Mouse (Mus musculus) right cerebral cortex, postnatal 36 days (tissue): Measurements from ENCODE around the gene Oca2.
A peak's percentile ranks its signal among the peaks of the same experiment; 100 is the strongest.

Experiments
- DNase-seq, 2 experiments: peaks; one replicate each; pipeline ENCODE4 v3.0.0; 2022; ENCODE audit warnings: low spot score in 2 of 2, mixed read lengths in 1 of 2

Oca2 gene

DNA sequence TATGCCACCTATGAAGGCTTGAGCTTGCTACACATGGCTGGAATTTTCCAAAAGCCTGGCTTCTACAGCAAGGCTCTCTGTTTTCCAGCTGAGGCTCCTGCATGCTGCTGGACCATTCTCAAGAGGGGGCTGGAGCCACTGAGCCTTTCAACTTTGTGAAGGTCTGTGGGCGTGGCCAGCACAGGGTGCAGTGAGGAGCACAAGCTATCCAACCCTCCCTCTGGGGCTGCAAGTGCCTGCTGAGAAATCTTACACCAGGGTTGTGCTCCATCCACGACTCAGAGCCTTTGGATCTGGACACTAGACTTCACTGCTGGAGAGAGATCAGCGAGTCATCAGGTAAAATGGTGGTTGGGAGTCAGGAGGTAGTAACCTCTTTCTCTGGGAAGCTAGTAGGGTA is at the start of gene Oca2:
Oca2 (plus strand) TSS at position 218 of the 400 bp plus-strand sequence.
- DNase-seq = no peak

DNA sequence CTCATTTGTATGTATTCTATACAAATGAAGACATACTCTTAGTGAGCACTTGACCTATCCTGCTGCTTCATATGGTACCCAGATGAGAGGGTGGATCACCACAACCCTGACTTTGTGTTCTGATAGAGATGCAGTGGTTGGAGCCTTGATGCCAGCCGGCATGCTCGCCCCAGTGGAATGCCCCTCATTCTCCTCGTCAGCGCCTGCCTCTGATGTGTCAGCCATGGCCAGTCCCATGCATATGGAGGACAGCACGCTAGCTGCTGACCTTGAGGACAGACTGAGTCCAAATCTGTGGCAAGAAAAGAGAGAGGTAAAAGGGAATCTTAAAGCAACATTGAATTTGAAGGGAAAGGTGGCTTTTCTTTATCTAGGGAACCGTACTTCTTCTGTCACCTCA is 48.5 kb upstream of the Oca2 start:
- no peak for DNase-seq

DNA sequence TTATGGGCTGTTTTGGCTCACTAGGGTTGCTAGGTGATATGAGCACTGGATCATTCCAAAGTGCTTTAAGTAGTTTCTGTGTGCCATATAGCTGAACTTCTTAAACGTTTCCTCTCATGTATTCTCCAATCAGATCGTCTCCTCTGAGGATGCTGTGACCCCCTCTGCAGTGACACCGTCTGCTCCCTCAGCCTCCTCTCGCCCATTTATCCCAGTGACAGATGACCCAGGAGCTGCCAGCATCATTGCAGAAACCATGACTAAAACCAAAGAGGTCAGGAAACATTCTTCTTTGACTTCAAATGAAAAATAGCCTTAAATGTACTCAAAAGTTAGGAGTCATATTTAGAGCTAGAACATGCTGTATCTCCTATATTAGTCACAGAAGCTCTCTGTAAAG is 47.9 kb upstream of the Oca2 start:
- DNase-seq = no peak

DNA sequence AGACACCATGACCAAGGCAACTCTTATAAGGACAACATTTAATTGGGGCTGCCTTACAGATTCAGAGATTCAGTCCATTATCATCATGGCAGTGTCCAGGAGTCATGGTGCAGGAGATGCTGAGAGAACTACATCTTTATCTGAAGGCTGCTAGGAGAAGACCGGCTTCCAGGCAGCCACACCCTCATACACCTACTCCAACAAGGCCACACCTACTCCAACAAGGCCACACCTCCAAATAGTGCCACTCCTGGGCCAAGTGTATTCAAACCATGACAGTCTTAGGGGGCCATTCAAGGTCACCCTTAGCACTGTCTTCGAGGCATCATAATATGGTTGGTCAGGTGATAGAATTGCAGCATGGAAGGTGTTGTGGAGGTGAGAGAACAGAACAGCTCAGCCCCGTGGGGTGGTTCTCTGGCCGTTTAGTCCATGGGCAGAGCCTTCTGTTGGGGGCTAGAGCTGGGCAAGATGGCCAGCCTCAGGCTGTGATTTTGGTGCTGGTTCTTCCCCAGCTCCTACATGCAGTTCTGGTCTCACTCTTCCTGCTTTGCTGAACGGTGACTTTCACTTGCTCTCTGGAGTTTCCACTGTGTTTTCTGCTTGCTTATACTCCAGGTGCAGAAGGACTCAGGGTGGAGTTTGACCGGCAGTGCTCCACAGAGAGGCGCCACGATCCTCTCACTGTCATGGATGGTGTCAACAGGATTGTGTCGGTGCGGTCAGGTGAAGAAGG is 37.9 kb upstream of the Oca2 start:
- no peak for DNase-seq

DNA sequence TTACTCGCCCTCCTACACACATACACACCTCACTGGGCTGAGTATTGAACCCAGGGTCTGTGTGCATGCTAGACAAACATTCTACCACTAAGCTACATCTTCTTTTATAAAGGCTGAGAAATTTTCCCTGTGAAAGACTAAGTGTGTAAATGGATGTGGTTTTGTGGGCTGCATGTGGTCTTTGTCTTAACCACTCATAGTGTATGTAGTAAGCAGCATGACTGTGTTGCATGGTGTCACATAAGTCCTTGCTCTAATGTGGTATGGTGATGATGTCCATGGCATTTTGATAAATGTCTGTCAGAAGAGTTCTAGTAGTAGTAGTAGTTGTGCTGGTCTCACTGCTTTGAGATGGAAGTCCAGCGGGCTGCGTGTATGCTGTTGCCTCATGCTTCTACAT is 36.7 kb upstream of the Oca2 start:
- no peak for DNase-seq

DNA sequence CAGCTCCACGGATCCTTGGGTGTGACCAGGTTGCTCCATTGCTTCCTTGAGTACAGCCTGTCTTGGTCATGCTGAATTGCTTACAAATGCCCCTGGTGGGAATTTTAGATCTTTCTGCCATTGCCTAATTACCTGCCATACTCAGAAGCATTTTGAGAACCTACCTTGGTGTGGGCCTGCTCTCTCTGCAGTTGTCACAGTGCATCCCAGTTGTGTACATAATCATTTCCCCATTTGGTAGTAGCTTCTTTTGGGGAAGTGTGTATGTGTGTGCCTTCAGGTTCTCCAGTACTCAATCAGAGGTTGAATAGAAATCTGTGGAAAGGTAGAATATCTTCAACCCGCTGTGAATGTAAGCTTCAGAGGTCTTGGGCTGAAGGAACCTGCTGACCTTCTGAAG is 36.3 kb upstream of the Oca2 start:
- no peak for DNase-seq

DNA sequence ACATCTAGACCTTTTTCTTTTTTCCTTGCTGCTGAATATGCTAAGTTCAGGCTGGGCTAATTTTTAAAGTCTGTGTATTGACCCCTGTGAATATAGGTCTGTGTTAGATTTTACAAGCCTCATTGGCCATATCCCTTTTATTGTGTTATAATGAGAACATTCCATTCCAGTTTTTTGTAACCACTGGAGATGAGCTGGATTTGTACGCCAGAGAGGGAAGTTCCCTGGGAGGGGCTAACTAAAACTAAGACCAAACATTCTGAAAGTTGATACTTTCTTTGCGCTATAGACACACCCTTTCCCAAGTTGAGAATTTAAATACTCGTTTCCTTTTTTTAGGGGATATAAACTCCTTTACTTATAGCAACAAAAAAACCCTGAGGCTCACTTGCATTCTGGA is 34.7 kb upstream of the Oca2 start:
- no peak for DNase-seq

DNA sequence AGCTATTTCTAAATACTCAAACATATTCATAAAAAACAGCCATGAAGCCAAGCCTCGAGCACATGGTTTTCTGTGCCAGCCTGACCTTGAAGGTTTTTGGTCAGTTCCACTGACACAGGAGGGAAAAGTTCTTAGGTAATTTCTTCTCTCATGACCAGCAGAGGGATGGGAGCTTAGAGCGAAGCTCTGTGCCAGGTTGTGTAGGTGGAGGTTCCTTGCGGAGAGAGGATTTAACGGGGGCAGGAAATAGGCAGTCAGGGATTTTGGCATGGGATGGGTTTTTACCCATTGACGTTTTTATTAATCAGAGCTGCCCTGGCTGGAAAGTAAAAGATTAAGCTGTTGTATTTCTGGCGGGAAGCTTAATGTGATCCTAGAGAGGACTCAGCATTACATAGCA is 18.7 kb upstream of the Oca2 start:
- DNase-seq = no peak

DNA sequence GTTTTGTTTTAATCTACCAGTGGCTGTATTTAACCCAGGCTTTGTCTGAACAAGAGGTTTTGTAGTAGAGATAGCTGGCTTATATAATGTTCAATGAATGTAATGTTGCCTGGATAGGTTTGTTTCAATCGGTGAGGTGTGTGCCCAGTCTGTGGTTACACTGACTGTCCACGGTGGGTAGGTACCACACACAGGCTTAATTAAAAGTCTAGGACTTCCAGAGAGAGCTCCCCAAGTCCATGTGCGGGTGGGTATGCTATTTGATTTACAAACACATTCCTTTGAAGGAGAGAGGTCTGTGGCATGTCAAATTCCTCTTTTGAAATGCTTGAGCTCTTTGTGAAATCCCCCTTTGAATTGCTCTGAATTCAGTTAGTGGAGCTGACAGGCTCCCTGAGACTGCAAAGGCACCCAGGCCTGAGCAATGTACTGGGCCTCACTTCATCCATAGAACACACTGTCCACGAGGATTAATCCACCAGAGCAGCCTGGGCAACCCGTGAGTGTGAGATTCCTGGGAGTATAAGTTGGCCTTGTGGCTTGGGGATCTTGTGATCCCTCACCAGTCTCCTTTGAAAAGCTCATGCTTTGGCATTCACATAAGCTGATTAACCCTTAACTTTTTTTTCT is 3.7 kb upstream of the Oca2 start:
- DNase-seq = no peak

DNA sequence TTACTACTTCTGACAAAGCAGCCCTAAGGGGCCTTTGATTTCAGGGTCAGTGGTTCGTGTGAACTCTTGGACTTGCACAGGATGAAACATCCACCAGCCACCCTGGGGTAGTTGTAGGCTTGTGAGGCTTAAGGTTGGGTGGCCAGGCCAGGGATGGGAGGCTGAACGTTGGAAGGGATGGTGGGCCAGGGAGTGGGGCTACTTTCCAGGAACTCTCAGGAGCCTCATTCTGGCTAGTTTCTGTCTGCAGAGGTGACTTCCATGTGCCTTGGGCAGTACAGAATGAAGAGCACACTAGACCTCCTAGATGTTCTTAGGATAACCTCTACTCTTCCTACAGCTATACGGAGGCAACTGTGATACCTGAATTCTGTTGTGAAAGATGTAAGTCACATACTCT is 2.9 kb upstream of the Oca2 start:
- DNase-seq = no peak

DNA sequence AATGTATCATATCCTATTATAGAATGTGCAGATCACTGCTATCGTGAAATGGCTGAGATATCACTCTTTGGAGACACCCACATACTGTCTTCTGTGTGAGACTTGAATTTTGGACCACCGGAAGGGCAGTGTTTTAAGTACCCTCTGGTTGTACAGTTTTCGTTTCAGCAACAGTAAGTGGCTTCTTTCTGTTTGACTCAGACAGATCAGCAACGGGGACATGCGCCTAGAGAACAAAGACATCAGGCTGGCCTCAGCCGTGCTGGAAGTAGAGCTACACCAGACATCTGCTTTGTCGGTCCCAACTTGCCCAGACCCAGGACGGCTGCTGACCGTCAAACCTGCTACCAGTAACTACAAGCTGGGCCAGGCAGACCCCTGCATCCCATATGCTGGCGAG is 15.0 kb downstream of the Oca2 start:
- no peak for DNase-seq

DNA sequence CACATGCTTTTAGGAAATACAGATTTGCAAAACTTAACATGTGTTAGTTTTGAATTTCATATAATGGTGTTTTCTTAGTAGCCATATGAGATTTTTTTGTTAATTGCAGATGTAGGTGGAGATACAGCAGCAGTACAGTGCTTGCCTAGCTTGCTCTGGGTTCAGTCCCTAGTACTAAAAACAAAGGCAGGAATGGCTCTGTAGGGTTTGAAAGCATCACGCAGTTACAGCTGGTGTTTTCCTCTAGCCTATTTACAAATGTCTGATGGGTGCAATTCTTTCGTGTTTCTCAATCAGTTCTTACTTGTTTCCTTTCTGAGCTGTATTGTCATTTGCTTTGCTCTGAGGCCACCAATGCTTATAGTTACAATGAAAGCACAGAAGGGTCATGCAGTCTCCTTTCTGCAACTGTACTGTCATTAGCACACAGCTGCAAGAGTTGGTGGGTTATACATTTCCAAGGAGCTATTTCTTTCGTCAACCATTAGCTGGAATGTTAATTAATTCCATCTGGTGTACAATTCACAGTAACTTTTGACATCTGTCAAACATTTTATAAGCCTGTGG is 18.4 kb downstream of the Oca2 start:
- DNase-seq = no peak

DNA sequence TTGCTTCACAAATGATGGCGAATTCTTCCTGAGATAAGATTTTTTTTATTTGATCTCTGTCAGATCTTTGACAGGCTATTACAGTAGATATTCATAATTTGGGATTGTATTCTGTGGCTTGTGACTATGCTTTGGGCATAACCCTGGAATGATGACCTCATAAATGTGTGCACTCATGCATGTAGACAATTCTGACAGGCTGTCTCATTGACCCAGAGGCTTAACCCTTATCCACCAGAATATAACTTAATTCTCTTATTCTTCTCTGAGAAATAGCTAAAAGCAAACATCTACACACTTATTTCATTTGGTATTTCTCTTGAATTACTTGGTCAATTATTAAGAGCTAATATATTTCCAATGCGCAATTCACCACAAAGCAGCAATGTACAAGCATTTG is 37.9 kb downstream of the Oca2 start:
- DNase-seq = no peak

DNA sequence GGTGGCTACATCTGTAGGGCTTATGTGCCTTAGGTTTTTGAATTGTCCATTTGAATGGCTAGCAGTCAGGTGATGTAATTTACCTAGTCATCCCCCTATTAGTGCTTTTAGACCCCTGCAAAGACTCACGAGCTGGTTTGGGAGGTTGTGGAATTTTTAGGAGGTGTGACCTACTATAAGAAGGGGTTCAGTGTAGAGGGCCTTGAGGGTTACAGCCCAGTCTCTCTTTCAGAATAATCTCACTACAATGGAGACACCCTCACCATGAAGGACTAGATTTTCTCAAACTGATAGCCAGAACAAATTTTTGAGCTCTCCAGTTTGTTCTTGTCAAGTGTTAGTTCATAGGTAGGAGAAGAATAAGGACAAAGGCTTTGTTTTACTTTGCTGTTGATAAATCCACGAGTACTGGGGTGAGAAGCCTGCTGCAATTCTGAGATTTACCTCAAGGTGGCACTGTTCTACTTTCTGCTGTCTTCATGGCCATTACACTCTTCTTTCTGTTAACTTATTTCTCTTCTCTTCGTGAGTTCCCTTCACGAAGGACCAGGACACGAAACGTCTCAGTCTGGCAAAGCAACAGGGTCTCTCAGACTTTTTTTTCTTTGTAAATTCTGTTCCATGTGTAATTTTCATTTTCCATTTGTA is 52.0 kb downstream of the Oca2 start:
- DNase-seq = peak; percentile 36 to 54

DNA sequence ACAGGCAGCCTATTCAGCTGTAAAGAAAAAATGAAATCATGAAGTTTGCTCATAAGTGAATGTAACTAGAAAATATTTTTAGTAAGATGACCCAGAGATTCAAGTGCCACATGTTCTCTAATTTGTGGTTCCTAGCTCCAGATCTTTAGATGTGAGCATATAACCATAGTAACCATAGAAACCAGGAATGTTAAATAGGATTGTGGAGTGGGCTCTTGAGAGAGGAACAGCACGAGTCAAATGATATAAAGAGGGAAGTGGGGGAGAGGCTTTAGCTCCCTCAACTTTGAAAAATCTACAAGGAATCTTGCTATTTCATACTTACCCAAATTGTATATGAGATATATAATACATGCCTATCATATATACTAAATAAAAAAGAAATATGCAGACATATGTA is 64.8 kb downstream of the Oca2 start:
- DNase-seq = no peak

DNA sequence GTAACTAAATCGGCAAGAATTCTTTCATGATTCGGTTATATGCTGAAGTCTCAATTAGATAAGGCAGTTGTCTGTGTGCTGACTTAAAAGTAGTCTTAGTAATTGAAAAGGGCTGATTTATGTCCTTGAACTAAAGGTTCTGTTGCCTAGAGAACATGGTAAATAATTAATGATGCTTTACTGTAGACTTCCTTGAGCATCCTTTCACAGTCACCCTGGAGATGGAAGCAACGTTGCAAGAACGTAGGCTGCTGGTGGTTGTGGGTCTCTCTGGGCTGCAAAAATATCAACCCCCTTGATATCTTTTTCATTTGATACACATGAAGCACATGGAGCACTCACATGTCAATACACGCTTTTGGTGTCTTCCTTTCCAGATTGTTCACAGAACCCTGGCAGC is 74.8 kb downstream of the Oca2 start:
- DNase-seq = no peak

DNA sequence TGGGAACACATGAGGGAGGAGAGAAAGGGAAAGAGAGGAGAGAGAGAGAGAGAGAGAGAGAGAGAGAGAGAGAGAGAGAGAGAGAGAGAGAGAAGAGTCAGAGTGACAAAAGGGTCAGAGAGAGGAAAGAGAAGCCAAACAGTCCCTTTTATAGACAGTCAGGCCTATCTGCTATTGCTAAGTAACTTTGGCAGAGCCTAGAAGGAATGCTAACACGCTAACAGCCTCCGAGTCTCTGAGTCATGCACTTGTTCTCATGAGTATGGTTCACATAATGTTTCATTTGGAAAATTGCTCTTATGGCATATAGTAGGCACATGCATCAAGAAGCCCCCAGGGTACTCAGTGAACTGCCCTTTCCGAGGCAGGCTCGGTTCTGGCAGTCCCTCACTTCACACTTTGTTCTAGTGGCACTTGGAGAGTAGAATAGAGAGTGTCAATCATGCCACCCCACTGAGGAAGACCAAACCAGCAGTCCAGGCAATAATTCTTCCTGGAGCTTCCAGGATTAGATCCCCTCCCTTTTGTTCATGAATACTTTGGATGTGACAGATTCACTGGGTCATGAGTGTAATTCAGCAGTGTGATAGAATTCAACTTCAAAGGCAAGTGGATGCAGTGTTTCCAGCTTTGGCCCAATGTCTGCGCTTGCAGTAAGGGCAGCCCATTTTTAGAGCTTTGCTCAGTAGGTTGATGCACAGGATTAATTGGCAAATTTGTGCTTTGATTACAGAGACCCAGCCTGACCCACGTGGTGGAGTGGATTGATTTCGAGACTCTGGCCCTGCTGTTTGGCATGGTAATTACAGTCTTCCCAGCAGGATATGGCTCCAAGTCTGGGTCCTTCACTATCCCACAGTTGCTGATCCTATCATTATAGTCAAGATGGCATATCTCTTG is 76.3 kb downstream of the Oca2 start:
- no peak for DNase-seq

DNA sequence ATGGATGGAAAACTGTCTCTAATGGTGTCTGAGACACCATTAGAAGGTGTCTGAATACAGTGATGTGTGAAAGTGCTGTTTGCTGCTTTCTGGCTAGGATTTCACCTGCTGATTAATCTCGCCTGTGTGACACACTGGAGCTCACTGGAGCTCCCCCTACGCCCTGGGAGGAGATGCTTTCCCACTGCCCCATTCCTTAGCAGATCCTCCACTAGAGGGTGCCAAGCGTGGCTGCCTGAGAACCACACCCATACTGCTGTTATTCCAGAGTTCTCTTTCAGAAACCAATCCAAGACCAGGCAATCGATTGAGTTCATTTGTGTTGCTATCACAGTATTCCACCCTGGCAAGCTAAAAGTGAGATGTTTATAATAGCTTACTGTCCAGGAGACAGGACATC is 88.2 kb downstream of the Oca2 start:
- DNase-seq = no peak

DNA sequence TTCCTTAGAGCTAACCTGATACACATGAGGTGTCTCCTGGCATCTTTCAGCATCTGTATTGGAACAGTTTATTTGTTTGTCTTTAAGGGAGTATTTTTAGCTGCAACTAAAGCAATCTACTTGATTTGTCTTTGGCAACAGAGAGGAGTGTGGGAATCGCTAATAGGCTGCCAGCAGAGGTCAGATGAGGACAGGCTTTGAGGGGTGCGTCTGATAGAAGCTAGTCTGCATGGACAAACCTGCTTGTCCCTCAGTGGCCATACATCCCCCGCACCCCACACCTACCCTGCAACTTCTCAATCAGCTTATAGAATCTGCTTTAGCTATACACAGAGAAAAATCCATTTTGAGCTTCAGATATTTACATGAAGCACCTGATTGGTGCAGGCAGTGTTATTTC is 109.0 kb downstream of the Oca2 start:
- no peak for DNase-seq

DNA sequence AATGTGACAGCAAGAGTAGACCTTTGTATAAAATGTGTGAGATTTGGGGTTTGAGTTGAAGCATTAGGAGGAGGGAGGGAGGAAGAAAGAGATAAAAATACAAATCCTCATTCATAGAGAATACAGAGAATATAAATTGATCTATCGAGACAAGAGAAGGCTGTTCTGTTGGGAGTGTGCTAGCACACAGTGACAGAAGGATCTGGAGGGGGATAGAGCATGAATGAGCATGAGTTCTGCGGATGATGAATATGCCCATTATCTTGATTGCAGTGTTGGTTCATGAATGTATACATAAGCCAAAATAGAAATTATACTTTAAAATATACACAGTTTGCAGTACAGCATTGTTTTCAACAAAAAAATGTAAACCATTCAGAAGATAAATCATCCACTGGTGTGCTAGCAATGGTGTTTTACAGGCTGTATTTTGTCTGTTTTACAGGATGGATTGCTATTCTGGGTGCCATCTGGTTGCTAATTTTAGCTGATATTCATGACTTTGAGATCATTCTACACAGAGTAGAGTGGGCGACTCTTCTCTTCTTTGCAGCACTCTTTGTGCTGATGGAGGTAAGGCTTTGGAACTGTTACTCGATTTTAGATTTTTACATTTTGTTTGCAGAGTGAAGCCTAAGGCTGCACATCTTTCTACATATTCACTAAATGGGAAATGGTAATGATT is 117.2 kb downstream of the Oca2 start:
- peak in 1 of 2 experiments; percentile 47 for DNase-seq

DNA sequence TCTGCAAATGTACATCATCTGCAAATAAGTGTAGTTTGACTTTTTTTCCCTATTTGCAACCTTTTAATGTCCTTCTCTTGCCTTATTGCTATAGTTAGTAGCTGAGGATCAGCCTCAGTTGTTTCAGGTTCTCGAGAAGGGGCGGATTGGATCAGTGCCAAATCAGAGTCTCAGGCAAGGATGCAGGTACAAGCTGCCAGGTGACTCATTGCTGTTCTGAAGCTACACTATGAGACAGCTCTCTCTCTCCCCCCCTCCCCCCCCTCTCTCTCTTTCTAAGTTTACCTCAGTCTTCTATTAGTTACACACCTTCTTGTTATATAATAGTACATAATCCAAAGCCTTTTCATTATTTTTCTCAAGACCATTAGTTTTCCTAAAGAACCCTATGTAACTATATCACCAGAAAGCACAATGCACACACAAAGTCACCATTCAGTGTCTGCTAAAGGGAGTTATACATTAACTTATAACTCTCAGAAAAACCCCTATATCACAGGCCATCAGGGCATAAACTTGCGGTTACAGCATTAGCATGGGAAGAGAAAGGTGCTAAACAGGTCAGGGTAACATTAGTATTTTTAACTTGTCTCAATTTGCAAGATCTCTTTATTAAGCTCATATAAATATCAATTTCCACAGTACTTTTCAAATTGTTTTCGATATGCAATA is 142.3 kb downstream of the Oca2 start:
- no peak for DNase-seq
